Mouse (Mus musculus) T-cell, adult 2 months (primary cell): ENCODE results near the gene Blm.

Experiments used
- DNase-seq: peaks from one replicate; pipeline ENCODE4 v3.0.0; 2022; ENCODE audit warnings: low spot score

Gene Blm

GRCm38 (mm10) chr7:80460892-80461291 lies 74.0 kb downstream of the Blm start:
- DNase-seq = no peak

DNA sequence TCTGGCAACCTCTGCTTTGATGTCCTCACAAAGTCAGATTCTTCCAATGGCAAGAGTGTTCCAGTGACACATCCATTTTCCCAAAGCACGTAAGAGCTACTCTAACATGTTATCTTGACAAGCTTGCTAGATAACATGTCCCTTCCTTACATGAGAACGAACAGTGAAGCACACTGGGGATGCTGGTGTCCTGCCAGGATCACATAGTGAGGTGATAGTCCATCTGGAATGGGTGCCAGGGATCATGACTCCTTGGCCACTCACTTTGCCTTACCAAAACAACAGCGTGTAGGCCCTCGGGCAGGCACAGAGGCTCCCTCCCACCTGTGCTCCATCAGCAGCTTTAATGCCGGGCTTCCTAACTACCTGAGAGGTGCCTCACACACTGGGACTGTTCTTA lies 74.7 kb downstream of the Blm start:
- DNase-seq = no peak

- DNase-seq = no peak
These were observed 77.0 kb downstream of the Blm start for GRCm38 (mm10) chr7:80457831-80458343.

DNA sequence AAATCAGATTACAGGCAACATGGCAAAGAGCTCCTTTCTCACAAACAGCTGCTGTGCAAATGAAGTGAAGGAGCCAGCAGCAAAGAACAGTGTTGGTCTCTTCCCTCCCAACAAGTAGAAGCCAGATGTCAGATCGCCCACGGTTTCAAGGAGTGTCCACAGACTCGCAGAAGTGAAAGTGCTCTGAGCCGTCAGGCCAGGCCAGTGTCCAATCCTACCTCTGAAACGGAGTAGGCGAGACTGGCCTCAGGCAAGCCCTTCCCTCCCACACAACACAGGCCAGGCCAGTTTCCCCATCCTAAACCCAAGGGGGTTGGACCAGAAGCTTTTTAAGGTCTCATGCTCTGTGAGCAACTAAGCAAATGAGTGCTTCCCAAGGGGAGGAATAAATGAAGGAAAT lies 77.7 kb downstream of the Blm start:
- DNase-seq = no peak

DNA sequence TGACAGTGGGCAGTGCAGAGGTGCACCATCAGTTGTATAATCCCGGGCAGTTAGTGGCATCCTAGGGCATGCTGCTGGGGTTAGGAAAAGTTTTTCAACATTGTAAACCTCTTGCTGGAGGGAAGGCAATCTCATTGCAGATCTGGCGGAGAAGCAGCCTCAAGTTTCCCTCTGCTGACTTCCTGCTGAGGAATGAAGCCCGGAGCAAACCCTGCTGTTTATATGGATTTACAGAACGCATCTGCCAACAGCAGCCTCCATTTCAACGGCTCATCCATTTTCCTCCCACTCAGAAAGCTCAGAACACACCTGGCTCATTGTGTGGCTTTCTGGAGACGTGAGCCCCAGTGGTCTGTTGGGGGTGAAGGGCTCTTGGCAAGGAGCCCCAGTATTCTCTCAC lies 78.6 kb downstream of the Blm start:
- no peak for DNase-seq

DNA sequence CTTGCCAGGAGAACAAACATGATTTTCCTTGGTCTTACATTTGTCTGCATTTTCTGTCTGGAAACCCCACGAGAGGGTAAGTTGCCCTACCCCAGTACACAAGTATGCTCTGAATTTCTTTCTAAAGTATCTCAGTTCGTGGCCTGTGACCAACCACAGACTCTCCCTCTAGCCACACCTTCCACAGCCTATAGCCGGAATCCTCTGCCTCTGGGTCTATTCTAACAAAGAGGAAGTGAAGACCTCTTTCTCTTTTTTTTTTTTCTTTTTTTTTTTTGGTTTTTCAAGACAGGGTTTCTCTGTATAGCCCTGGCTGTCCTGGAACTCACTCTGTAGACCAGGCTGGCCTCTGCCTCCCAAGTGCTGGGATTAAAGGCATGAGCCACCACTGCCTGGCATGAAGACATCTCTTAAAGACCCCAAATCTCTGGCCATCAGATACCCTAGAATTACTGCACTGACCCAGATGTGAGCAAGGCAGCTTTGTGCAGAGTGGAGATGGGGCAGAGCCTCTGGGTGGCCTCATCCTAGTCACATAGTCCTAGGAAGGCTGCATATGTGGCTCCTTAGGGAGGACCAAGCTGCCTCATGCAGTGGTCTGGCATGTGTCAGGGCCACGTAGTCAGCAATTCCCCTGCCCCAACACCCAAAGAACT lies 79.3 kb downstream of the Blm start:
- DNase-seq = no peak

DNA sequence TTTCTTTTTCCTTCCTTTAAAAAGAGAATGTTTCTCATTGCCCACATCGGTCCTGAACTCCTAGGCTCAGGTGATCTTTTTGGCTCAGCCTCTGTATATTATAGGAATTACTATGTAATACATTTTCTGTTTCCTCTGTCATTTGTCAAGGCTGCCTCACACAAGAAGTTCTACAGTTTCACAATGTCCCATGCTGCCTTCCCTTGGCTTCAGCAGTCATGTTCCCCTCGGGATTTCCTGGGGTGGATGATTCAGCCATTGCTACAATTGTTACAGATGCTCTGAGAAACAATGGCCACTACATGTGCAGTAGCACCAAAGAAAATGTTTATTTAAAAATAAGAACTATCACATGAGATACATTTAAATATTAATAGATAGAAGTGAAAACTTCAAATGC lies 80.1 kb downstream of the Blm start:
- no peak for DNase-seq

DNA sequence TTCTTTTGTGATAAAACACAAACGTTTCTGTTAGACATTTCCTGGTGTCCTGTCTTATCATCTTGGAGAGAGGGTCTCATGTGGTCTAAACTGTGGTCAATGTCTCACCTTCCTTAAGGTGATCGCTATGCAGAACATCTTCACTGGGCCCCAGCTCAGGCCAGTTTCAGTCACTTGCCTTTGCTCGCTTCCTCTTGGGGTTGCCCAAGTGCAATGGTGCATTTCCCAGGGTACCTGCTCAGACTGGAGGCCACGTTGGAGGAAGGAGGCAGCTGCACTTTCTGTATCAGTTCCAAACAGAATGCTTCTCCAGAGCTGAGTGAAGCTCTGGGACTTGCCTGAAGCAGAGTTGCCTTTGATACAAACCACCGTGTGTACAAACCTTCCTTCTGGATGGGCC lies 80.9 kb downstream of the Blm start:
- DNase-seq = no peak

GRCm38 (mm10) chr7:80453121-80453520 lies 81.8 kb downstream of the Blm start:
- DNase-seq = no peak

GRCm38 (mm10) chr7:80452241-80452640 lies 82.7 kb downstream of the Blm start:
- no peak for DNase-seq

DNA sequence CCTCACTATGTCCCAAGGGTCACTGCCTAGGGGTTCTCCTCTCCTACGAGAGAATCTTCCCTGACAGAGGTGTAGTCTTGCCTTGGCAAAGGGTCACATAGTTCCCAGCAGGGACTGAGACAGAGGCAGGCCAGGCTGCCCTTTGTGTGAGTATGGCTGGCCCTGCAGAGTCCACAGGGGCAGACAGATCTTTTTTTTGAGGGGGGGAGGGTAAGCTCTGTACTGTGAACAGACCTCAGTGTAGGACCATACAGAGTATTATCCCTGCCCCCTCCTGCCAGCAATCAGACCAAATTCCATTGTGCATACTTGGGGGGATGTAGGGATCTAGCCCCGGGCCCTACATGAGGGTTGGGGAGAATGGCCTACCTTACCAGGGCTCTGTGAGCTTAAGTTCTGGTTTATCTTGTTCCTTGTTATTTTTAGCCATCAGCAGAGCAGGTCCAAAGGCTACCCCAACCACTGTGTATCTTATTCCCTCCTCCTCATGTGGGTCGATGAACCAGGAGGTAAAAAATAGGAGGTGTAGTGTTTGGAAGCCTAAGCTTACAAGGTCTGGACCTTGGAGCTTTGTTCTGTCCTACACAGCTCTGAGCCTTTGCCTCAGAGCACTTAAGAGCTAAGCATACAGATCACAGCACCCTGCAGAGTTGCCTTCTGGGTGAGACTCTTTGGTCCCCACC lies 83.2 kb downstream of the Blm start:
- DNase-seq = no peak

DNA sequence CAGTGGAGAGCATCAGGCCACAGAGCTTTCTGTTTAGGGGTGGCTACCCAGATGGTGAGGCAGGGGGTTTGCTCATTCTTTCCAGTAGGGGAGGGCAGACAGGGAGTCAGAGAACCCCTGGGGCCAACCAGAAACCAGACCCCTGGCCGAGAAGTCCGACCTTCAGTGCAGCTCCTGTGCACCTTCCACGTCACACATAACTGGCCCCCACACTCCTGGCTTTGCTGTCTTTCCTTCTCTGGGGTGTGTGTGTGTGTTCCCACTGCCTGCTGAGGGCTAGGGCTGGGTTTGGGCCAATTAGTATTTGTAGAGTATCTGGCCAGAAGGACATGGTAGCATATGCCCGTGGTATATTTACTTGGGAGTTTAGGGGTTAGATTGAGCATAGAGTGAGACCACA lies 84.6 kb downstream of the Blm start:
- DNase-seq = no peak

- peak; percentile 79 for DNase-seq
These were observed 85.3 kb downstream of the Blm start for GRCm38 (mm10) chr7:80449620-80450091.

DNA sequence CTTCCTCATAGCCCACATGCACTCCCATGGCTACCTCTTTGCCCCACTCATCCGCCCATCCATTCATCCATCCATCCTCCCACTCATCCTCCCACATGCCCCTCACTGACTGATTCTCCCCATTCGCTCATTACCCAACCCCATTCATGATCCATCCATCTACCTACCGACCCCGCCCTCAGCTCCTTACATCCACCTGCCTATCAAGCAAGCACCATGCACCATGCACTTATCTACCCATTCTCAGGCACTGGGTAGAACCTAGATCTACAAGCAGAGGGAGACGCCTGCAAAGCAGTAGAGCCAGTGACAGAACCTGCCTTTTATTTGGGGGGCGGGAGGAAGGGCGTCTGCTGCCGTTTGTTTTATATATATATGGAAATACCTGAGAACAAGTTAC lies 87.6 kb downstream of the Blm start:
- DNase-seq = no peak

DNA sequence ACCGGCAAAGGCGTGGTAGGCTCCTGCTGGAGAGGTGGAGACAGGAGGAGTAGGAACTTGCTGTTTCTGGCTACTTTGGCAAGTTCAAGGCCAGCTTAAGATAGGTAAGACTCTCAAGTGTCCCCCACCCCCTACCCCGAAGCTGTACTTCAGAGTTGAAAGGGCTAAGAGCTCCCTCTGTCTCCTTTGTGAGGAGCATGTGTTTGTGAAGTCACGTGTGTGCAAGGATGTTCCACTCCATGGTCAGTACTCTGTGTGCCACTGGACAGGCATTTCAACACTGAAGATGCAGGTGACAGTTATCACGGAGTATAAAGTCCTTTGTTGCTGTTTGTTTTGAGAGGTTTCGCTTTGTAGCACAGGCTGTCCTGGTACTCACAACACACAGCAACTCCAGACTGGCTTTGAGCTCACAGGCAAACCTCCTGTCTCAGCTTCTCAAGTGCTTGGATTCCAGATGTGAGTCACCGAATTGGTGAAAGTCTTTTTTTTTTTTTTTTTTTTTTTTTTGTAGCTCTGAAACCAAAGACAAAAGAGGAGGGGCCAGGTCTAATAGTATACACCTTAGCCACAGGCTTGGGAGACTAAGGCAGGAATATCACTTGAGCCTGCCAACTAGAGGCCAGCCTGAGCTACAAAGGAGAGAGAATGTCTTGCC lies 88.6 kb downstream of the Blm start:
- DNase-seq = no peak

- peak; percentile 52 for DNase-seq
These were observed 89.4 kb downstream of the Blm start for GRCm38 (mm10) chr7:80445492-80445891.

- peak; percentile 33 for DNase-seq
These were observed 90.3 kb downstream of the Blm start for GRCm38 (mm10) chr7:80444401-80445249.

DNA sequence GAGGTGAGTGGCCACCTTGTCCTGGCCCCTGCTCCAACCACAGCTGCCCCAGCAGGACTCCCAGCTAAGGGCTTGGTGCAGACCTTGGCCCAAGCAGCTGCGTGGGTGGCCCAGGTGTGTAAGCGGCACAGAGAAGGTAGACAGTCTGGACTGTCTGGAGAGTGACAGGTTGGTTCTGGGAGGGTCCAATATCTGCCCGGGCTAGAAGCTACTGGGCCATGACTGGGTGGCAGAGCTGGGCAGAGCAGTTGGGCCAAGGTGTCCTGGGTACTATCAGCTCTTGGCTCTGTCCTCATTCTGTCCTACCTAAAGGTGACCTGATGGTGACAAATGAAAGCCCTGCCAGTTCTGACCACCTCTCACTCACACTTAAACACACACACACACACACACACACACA lies 91.8 kb downstream of the Blm start:
- DNase-seq = no peak

DNA sequence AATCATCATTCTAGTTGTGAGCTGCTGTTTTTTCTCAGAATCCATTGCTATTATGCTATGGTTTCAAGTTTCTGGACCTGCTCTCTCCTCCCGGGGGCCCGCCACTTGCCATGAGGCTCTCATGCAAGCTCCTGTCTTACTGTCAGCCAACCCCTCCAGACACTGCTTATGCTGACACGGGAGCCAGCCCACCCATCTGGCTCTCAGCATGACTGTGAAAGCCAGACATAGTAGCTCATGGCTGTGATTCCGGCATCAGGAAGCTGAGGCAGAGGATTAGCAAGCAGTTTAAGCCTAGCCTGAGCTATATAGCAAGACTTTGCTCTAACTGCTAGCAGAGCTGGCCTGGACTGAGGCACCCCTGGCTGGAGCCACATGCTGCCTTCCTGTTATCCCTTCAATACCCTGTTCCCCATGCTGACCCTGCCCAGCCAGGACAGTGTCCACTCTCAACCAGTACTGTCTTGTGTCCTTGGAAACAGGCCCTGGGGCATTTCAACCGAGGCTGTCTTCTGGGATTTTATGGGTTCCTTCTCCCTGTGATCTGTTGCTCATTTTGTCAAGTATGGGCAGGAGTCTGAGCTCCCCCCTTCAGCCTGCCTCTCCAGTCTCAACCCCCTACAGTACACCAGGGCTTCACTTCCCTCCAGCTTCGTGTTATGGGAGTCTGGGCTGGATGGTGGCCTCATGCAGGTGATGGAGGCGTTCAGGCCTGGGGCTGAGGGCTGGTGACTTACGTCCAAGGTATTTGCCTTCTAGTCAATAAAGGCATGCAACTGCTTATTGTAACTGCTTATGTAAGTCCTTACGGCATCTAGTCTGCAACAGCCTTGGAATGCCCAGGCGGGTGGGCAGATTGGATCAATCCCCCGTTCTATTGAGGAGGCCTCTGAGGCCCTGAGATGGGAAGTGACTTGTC lies 92.7 kb downstream of the Blm start:
- DNase-seq = peak; percentile 49

GRCm38 (mm10) chr7:80440685-80441084 lies 94.2 kb downstream of the Blm start:
- no peak for DNase-seq
